Mouse (Mus musculus): Measurements from ENCODE around the gene F3.
A peak's percentile ranks its signal among the peaks of the same experiment; 100 is the strongest.

F3 gene

GRCm38 (mm10) chr3:121707106-121707505 lies 16.2 kb upstream of the F3 start:
- no peak for DNase-seq (ENCODE audit: low spot score in 2 of 2)

GRCm38 (mm10) chr3:121710894-121711531 lies 12.3 kb upstream of the F3 start:
- no peak for DNase-seq (ENCODE audit: low spot score in 2 of 2)

GRCm38 (mm10) chr3:121712222-121712621 lies 11.1 kb upstream of the F3 start:
- DNase-seq (ENCODE audit: low spot score in 2 of 2): no peak

- no peak for DNase-seq (ENCODE audit: low spot score in 2 of 2)
Observed at GRCm38 (mm10) chr3:121713151-121713701, 10.1 kb upstream of the F3 start.

- DNase-seq (ENCODE audit: low spot score in 2 of 2): no peak
Observed at GRCm38 (mm10) chr3:121713816-121714215, 9.5 kb upstream of the F3 start.

- DNase-seq (ENCODE audit: low spot score in 2 of 2): no peak
Observed at GRCm38 (mm10) chr3:121714461-121714860, 8.9 kb upstream of the F3 start.

- no peak for DNase-seq (ENCODE audit: low spot score in 2 of 2)
Observed at GRCm38 (mm10) chr3:121715336-121715735, 8.0 kb upstream of the F3 start.

- DNase-seq (ENCODE audit: low spot score in 2 of 2): no peak
Observed at GRCm38 (mm10) chr3:121715741-121716459, 7.4 kb upstream of the F3 start.

GRCm38 (mm10) chr3:121716480-121716879 lies 6.9 kb upstream of the F3 start:
- no peak for DNase-seq (ENCODE audit: low spot score in 2 of 2)

GRCm38 (mm10) chr3:121718679-121719078 lies 4.7 kb upstream of the F3 start:
- no peak for DNase-seq (ENCODE audit: low spot score in 2 of 2)

GRCm38 (mm10) chr3:121719701-121720100 lies 3.6 kb upstream of the F3 start:
- DNase-seq (ENCODE audit: low spot score in 2 of 2): no peak

- DNase-seq (ENCODE audit: low spot score in 2 of 2): no peak
Observed at GRCm38 (mm10) chr3:121720801-121721690, 2.3 kb upstream of the F3 start.

GRCm38 (mm10) chr3:121721691-121722070 lies 1.7 kb upstream of the F3 start:
- no peak for DNase-seq (ENCODE audit: low spot score in 2 of 2)

- DNase-seq (ENCODE audit: low spot score in 2 of 2): no peak
Observed at GRCm38 (mm10) chr3:121723968-121724524, 709 bp downstream of the F3 start.

- DNase-seq (ENCODE audit: low spot score in 2 of 2): no peak
Observed at GRCm38 (mm10) chr3:121724553-121724952, 1.2 kb downstream of the F3 start.

GRCm38 (mm10) chr3:121725651-121726050 lies 2.3 kb downstream of the F3 start:
- DNase-seq (ENCODE audit: low spot score in 2 of 2): no peak

- no peak for DNase-seq (ENCODE audit: low spot score in 2 of 2)
Observed at GRCm38 (mm10) chr3:121729678-121730077, 6.3 kb downstream of the F3 start.

- DNase-seq (ENCODE audit: low spot score in 2 of 2): no peak
Observed at GRCm38 (mm10) chr3:121735542-121735941, 12.2 kb downstream of the F3 start.

GRCm38 (mm10) chr3:121736025-121736744 lies 12.8 kb downstream of the F3 start:
- DNase-seq (ENCODE audit: low spot score in 2 of 2): peak; percentile 83 to 84

GRCm38 (mm10) chr3:121737453-121737852 lies 14.1 kb downstream of the F3 start:
- DNase-seq (ENCODE audit: low spot score in 2 of 2): no peak

- no peak for DNase-seq (ENCODE audit: low spot score in 2 of 2)
Observed at GRCm38 (mm10) chr3:121737901-121738300, 14.6 kb downstream of the F3 start.

Measured in heart, adult 9 months (tissue).